Mouse (Mus musculus): Measurements from ENCODE around the gene Cela1.

DNA sequence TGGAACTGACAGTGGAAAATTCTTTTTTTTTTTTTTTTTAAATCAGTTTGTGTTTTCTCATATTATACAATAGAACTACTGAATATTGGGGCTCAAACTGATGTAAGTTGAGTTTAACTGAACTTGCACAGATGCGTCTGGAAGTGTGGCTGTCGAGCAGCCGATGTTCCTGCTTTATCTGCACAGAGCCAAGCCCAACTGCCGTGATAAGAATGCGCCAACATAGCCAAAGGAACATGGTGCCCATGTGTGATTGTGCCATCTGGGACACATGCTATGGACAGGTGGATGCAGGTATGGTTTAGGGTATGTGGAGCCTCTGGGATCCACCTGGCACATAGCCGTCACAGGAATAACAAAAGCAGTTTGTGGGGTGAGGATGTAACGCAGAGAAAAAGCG, 1.9 kb downstream of the Cela1 start:
- no peak for TF ChIP-seq POLR2A (IDR thresholded peaks at IDR 0.05; ENCODE audit: insufficient read depth, low read depth, low read length)
- TF ChIP-seq CTCF (IDR thresholded peaks at IDR 0.05; ENCODE audit: insufficient read depth, low read depth, low read length): no peak
